Mouse (Mus musculus): ENCODE data around the gene Rab29. TPM values are rescaled to one million over a fixed set of nuclear protein-coding genes. Genes with fewer than 3 reads are reported as not detected.

The Rab29 gene
- 19.5 TPM for polyA plus RNA-seq (2017; shearing (Covaris generic))

GRCm38 (mm10) chr1:131867093-131867945, at the start of gene Rab29:
TSS of gene Rab29 (plus strand) at chr1:131867224.

DNA sequence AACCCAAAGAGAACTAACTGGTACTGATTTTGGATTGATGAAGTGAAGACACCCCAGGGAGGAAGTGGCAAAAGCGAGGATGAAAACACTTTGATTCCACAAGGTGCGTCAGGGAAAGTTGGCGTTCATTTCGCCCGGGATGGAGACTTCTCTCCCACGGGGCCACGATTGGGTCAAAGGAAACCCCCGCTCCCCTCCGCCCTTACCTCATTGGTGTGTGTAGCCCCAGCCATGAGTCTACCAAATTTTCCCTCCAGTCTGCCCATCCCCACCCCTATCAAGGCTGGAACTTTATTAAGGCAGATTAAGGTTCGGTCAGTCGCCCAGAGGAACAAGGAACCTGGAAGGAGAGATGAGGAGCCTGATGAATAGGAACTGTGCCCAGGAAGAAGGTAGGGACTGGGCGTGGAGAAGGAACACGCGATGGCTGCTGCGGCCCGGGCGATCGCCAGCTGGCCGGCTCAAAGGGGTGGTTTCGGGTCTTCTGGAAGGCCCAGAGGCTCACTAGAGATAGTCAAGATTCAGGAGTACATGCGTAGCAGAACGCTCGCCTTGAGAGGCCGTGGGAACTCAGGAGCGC, 39.7 kb upstream of the Rab29 start, which contains the start of gene Slc41a1:
TSS of gene Slc41a1 (plus strand) at position 287 of the 580 bp plus-strand sequence.

GRCm38 (mm10) chr1:131910001-131910648, 43.1 kb downstream of the Rab29 start, which contains the start of gene Nucks1:
TSS of gene Nucks1 (plus strand) at chr1:131910534.

Other genes with a start within 250 kb of the Rab29 start
- gene Ctse, start 228.9 kb upstream of the Rab29 start, polyA plus RNA-seq (2017; shearing (Covaris generic)) = 394 TPM
- 0.81 TPM for gene Rab7b, start 178.5 kb upstream of the Rab29 start, polyA plus RNA-seq (2017; shearing (Covaris generic))
- gene Slc26a9, start 123.2 kb upstream of the Rab29 start, polyA plus RNA-seq (2017; shearing (Covaris generic)) = not detected
- gene Pm20d1, start 69.8 kb upstream of the Rab29 start, polyA plus RNA-seq (2017; shearing (Covaris generic)) = 0.05 TPM
- 27.5 TPM for gene Slc41a1, start 39.7 kb upstream of the Rab29 start, polyA plus RNA-seq (2017; shearing (Covaris generic))
- 56.9 TPM for gene Nucks1, start 43.3 kb downstream of the Rab29 start, polyA plus RNA-seq (2017; shearing (Covaris generic))
- gene Slc45a3, start 95.7 kb downstream of the Rab29 start, polyA plus RNA-seq (2017; shearing (Covaris generic)) = not detected
- 138 TPM for gene Elk4, start 140.4 kb downstream of the Rab29 start, polyA plus RNA-seq (2017; shearing (Covaris generic))
- 79.3 TPM for gene Mfsd4a, start 200.8 kb downstream of the Rab29 start, polyA plus RNA-seq (2017; shearing (Covaris generic))